Mouse (Mus musculus) hindbrain, embryonic 14.5 days (tissue): Measurements from ENCODE around the gene Slco3a1. TPM values are rescaled to one million over a fixed set of nuclear protein-coding genes. Genes with fewer than 3 reads are reported as not detected.

Source experiments
- ATAC-seq: fragments of 200-750 bp; cut with Nextera tagmentation; 2 replicates; pipeline ENCODE4 v1.8.0; 2017; ENCODE audit warnings: moderate number of reproducible peaks, mild to moderate bottlenecking, moderate TSS enrichment, moderate library complexity; ENCODE audit not compliant: low FRiP score
- DNase-seq: peaks from one replicate; pipeline ENCODE4 v3.0.0-alpha.2; 2015; ENCODE audit warnings: low spot score
- H3K27ac ChIP-seq: fragments of 300-500 bp; sonication (generic); 2 replicates; pipeline ENCODE4 v1.5.1; 2014; ENCODE audit warnings: mild to moderate bottlenecking, moderate library complexity
- H3K27me3 ChIP-seq: fragments of 300-500 bp; sonication (generic); 2 replicates; pipeline ENCODE4 v1.6.1; 2014; ENCODE audit warnings: mild to moderate bottlenecking, low read length, mixed read lengths; ENCODE audit not compliant: control insufficient read depth, insufficient read depth
- H3K36me3 ChIP-seq: fragments of 300-500 bp; sonication (generic); replicated peaks from 2 replicates; pipeline ENCODE4 v1.6.1; 2014; ENCODE audit not compliant: control insufficient read depth, insufficient read depth
- H3K4me1 ChIP-seq: fragments of 300-500 bp; sonication (generic); replicated peaks from 2 replicates; pipeline ENCODE4 v1.6.1; 2014; ENCODE audit warnings: antibody characterized with exemption, low read length, mixed read lengths; ENCODE audit not compliant: control insufficient read depth, insufficient read depth
- H3K4me2 ChIP-seq: fragments of 300-500 bp; sonication (generic); replicated peaks from 2 replicates; pipeline ENCODE4 v1.6.1; 2014; ENCODE audit warnings: mild to moderate bottlenecking, moderate library complexity
- H3K4me3 ChIP-seq: fragments of 300-500 bp; sonication (generic); replicated peaks from 2 replicates; pipeline ENCODE4 v1.5.1; 2014; ENCODE audit warnings: mild to moderate bottlenecking, low read length
- H3K9ac ChIP-seq: fragments of 300-500 bp; sonication (generic); 2 replicates; pipeline ENCODE4 v1.6.1; 2014
- H3K9me3 ChIP-seq: fragments of 300-500 bp; sonication (generic); 2 replicates; pipeline ENCODE4 v1.6.1; 2016; ENCODE audit warnings: low read length; ENCODE audit not compliant: control insufficient read depth
- whole genome bisulfite sequencing: fragments of 180-500 bp; shearing (Covaris S2); extraction: QIAGEN DNeasy Blood & Tissue Kit; methylation state at CpG from one replicate; pipeline ENCODE4 v1.1.7; 2014; 5-methylcytosine and 5-hydroxymethylcytosine counted together
- polyA plus RNA-seq: library from polyadenylated mRNA; unstranded; fragments of >200 nt; fragmentation: Nextera tagmentation; extraction: Ambion mirVana; gene quantifications from 2 replicates; pipeline ENCODE4 v1.2.1, GENCODE M21; 2014

The Slco3a1 gene
- polyA plus RNA-seq, 1 experiment from 2014 or later = 14.6 TPM

DNA sequence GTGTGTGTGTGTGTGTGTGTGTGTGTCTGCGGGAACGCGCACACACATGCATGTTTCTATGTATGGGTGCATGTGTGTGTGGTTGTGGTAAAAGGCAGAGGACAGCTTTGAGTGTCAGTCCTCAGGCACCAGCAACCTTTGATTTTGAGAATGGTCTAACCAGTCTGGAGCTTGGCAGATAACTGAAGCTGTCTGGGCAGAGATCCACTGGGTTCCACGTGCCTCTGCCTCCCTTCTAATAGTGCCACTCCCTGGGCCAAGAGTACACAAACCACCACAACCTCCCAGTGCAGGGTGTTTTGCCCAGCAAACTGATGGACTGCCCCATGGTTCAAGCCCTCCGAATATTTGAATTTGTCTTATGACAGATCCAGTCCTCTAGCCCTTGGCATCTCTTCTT, 55.1 kb downstream of the Slco3a1 start:
- no peak overlapping the region for H3K4me2 ChIP-seq
- peaks cover 9% of the 10 kb centered on the region; the same call in 1 of the 2 replicates for H3K27me3 ChIP-seq
- H3K27ac ChIP-seq = no peak overlapping the region
- WGBS = 96% methylated on average over 5 of the region's 5 CpGs
- no peak overlapping the region for H3K4me3 ChIP-seq
- no peak overlapping the region for H3K9ac ChIP-seq
- no peaks in the 10 kb centered on the region for H3K36me3 ChIP-seq
- ATAC-seq (no peak), DNase-seq (no peak)
- no peaks in the 10 kb centered on the region for H3K4me1 ChIP-seq
- H3K9me3 ChIP-seq = no peaks in the 10 kb centered on the region

DNA sequence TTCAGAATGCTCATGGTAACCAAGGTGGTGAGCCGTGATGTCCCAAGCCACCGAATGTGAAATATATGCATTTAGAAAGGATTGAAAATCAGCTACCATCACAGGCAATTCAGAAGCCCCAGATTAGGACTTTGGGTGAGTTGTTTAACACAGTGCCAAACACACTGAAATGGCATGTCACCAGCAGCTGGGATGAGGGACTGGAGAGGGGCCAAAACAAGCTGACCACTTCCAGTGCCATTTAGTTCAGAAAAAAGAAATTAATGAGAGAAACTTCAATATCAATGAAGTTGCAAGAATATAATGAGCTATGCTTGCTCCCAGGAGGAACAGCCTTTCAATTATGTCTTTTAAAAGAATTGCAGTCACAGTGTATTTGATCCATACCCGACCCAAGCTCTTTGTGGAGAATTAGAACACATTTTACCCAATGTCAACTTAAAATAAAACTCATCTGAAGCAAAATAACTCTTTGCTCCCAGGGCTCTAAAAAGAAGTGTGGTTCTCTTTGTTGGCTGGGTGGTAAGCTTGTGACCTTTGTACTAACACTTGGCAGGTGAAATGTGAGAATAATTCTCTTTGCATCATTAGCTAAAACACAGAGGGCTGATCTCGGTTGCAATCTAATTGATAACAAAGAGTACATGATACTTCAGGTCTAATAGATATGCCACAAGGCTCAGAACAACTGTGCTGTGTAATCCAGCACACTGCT, 56.2 kb downstream of the Slco3a1 start:
- Histone ChIP-seq H3K4me1 (no peaks in the 10 kb centered on the region), H3K27ac (no peak overlapping the region), H3K4me2 (no peak overlapping the region), H3K36me3 (no peaks in the 10 kb centered on the region), H3K9ac (no peak overlapping the region), H3K4me3 (no peak overlapping the region), H3K9me3 (no peaks in the 10 kb centered on the region), H3K27me3 (peaks cover 5% of the 10 kb centered on the region; the same call in 1 of the 2 replicates)
- DNase-seq (no peak), ATAC-seq (no peak)
- WGBS = 66% methylated on average over 4 of the region's 4 CpGs

DNA sequence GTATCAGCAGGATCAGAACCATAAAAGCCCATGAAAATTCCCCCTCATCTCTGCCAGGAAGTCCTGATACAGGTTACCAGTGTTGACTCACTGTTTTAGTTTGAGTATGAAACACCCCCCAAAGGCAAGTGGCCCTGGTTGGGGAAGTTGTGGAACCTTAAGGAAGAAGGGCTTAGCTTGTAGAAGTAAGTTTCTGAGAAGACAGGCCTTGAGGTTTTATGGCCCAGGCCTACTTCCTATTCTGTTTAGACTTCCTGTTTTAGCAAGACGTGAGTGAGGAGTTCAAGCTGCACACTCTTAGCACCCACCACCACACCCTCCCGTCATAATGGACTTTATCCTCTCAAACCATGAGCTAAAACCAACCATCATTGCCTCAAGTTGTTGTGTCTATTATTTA, 57.4 kb downstream of the Slco3a1 start:
- ATAC-seq (no peak), DNase-seq (no peak)
- no peaks in the 10 kb centered on the region for H3K9me3 ChIP-seq
- no peak overlapping the region for H3K9ac ChIP-seq
- H3K36me3 ChIP-seq = no peaks in the 10 kb centered on the region
- WGBS = 93% methylated on average over 2 of the region's 2 CpGs
- H3K27ac ChIP-seq = no peak overlapping the region
- no peak overlapping the region for H3K4me3 ChIP-seq
- H3K27me3 ChIP-seq = no peaks in the 10 kb centered on the region; the same call in 1 of the 2 replicates
- no peaks in the 10 kb centered on the region for H3K4me1 ChIP-seq
- H3K4me2 ChIP-seq = no peak overlapping the region

DNA sequence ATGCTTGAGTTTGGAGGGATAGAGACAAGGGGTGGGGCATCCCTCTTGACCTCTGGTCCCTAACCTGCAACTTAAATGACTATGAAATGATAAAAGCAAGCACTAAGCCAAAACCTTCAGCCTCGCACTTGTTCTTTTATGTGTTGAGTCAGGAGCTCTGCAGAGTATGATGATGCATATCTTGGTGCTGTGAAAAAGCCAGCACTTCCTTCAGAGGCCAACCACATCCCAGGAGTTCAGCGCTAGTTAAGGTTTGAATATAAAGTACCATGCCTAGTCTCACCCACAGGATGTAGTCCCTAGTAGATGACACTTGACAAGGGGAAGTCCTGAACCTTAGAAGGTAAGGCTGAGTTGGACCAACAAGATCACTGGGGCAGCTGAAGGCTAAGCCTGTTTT, 59.1 kb downstream of the Slco3a1 start:
- no peaks in the 10 kb centered on the region for H3K36me3 ChIP-seq
- DNase-seq (no peak), ATAC-seq (no peak)
- no peaks in the 10 kb centered on the region for H3K9me3 ChIP-seq
- 93% methylated on average over 2 of the region's 2 CpGs for WGBS
- no peaks in the 10 kb centered on the region; the same call in 1 of the 2 replicates for H3K27me3 ChIP-seq
- H3K4me1 ChIP-seq = no peaks in the 10 kb centered on the region
- H3K4me3 ChIP-seq = no peak overlapping the region
- no peak overlapping the region for H3K27ac ChIP-seq
- H3K4me2 ChIP-seq = no peak overlapping the region
- H3K9ac ChIP-seq = no peak overlapping the region

DNA sequence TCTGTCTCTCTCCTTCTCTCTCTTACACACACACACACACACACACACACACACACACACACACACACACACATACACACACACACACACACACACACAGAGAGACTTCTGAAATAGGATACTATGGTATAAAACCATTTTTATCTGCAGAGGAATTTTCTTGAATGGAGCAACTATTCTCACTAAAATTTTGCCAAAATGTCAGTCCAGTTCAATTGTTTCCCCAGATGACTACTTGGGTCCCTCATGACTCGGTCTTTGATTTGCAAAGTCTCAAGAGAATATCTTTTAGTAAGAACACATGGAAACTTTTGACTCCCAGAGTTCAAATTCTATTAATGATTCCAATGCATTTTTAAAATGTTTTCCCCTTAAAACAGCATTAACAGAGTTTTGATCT, 60.8 kb downstream of the Slco3a1 start:
- H3K36me3 ChIP-seq = no peaks in the 10 kb centered on the region
- ATAC-seq (no peak), DNase-seq (no peak)
- H3K4me1 ChIP-seq = no peaks in the 10 kb centered on the region
- no peaks in the 10 kb centered on the region for H3K9me3 ChIP-seq
- no peaks in the 10 kb centered on the region for H3K27me3 ChIP-seq
- no peak overlapping the region for H3K9ac ChIP-seq
- no peak overlapping the region for H3K4me3 ChIP-seq
- no peak overlapping the region for H3K27ac ChIP-seq
- WGBS = 89% methylated on average over 1 of the region's 1 CpGs
- no peak overlapping the region for H3K4me2 ChIP-seq

DNA sequence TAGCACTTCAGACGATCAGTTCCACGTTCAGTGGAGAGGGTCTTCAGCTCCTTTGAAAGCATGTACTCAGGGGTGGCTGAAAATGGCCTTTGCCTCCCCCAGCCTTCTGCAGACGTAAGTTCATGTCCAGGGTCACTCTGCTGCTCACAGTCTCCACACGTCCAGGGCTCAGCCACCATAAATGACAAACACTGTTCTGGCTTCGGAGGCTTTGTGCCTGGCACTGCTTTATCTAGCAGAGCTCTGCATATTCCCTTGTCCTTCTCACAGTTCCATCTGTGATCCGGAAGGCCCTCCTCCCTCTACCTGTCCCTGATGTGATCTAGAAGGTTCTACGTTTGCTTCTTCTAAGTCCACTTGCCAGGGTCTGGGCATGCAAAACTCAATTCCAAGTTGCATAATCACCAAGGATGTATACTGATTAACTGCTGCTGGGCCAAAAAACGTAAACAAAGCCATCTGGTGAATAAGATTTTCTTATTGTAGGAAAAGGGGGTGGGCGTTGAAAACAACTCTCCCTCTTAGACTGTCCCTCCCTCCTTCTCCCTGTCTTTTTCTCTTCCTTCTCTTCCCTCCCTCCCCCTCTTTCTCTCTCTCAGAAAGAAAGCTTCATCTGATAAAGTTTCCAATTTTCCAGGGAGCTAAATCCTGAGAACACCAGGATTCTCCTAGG, 62.8 kb downstream of the Slco3a1 start:
- no peak for ATAC-seq
- H3K4me3 ChIP-seq = no peak overlapping the region
- no peak overlapping the region for H3K9ac ChIP-seq
- no peak overlapping the region for H3K4me2 ChIP-seq
- no peak for DNase-seq
- no peaks in the 10 kb centered on the region for H3K9me3 ChIP-seq
- H3K36me3 ChIP-seq = no peaks in the 10 kb centered on the region
- H3K4me1 ChIP-seq = no peaks in the 10 kb centered on the region
- H3K27me3 ChIP-seq = no peaks in the 10 kb centered on the region
- no peak overlapping the region for H3K27ac ChIP-seq
- WGBS = 72% methylated on average over 9 of the region's 9 CpGs

DNA sequence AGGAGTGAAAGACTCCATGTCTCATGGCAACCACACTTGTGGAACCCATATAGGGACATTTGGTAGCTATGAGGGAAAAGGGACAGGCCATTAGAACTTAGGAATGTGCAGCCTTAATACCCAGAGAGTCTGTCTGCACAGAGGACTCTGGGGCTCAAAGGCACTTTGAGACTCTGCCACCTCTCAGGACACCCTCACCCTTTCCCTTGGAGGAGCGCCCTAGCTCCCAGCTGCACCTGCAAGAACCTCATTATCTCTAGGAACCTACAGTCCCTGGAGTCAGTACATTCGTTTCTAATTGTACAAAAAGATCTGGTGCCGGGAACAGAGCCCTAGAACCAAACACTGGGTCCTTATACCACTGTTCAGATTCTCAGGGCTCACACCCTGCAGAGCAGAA, 66.4 kb downstream of the Slco3a1 start:
- Histone ChIP-seq H3K4me3 (no peak overlapping the region), H3K27ac (no peak overlapping the region), H3K36me3 (no peaks in the 10 kb centered on the region), H3K9me3 (no peaks in the 10 kb centered on the region), H3K4me1 (no peaks in the 10 kb centered on the region), H3K4me2 (no peak overlapping the region), H3K27me3 (no peaks in the 10 kb centered on the region), H3K9ac (no peak overlapping the region)
- 92% methylated on average over 3 of the region's 3 CpGs for WGBS
- DNase-seq = no peak
- ATAC-seq = no peak

DNA sequence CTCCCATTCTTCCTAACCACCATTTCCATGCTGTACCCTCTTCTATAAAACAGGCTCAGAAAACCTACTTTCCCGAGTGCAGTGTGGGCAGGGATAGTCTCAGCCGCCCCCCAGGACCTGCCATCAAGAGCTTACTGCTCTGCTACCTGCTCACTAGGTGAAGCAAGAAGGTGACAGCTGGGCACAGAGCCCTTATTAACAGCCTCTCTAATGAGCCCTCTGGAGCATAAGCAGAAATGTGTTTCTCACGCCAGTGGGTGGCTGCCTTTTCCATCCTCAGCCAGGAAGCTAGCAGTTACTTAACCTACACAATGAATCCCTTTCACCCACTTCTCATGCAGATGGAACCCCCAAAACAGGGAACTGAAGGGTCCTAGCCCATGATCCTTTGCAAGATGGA, 66.9 kb downstream of the Slco3a1 start:
- ATAC-seq (no peak), DNase-seq (no peak)
- Histone ChIP-seq H3K27me3 (no peaks in the 10 kb centered on the region), H3K4me1 (no peaks in the 10 kb centered on the region), H3K27ac (no peak overlapping the region), H3K9ac (no peak overlapping the region), H3K9me3 (no peaks in the 10 kb centered on the region), H3K36me3 (no peaks in the 10 kb centered on the region), H3K4me2 (no peak overlapping the region), H3K4me3 (no peak overlapping the region)
- WGBS = 71% methylated on average over 3 of the region's 3 CpGs

GRCm38 (mm10) chr7:74486083-74486482, 68.5 kb downstream of the Slco3a1 start:
- H3K27me3 ChIP-seq = no peaks in the 10 kb centered on the region
- no peak for ATAC-seq
- no peak for DNase-seq
- no peaks in the 10 kb centered on the region for H3K36me3 ChIP-seq
- no peaks in the 10 kb centered on the region for H3K9me3 ChIP-seq
- no peak overlapping the region for H3K27ac ChIP-seq
- H3K4me3 ChIP-seq = no peak overlapping the region
- no peaks in the 10 kb centered on the region for H3K4me1 ChIP-seq
- H3K4me2 ChIP-seq = no peak overlapping the region
- no peak overlapping the region for H3K9ac ChIP-seq
- 89% methylated on average over 4 of the region's 4 CpGs for WGBS
